In the genomic region with DNA sequence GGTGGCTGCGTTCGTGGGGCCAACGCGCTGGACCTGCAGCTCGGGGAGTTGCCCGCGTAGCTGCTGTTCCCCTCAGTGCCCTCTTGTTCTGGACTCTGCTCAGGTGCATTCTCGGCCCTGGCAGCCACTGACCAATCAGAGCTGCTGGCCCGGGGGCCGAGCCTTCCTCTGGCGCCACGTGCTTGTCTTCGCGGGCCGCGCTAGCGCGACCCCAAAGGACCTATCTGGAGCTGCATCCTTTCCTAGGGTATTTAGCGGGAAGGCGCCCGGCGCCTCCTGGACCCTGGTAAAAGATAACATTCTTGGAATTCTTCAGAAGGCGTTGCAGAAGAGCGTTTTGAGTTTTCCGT, we compare ENCODE assay signal across 8 mouse cellular contexts. TPM values are rescaled to one million over a fixed set of nuclear protein-coding genes. Genes with fewer than 3 reads are reported as not detected.
A peak's percentile ranks its signal among the peaks of the same experiment; 100 is the strongest.
DNase-seq lines count a peak whose midpoint lies in the region; ATAC-seq and TF ChIP-seq lines count a peak whose summit lies in the region.

No protein-coding gene starts in this region.

- peak overlapping the region; percentile 97 for H3K4me2 ChIP-seq in heart, embryonic 16.5 days (ENCODE audit: low read depth, low read length)

- no peaks in the 10 kb centered on the region for H3K27me3 ChIP-seq in forebrain, embryonic 10.5 days (ENCODE audit: poor library complexity, severe bottlenecking)
- no peaks in the 10 kb centered on the region for H3K27me3 ChIP-seq in heart, embryonic 16.5 days (ENCODE audit: control insufficient read depth, insufficient read depth, low read length)

- no peaks in the 10 kb centered on the region for H3K4me1 ChIP-seq in bone marrow, adult 2 months (ENCODE audit: control insufficient read depth, insufficient read depth, low read length)
- H3K4me1 ChIP-seq in forebrain, embryonic 10.5 days: peaks cover 23% of the 10 kb centered on the region
- peaks cover 19% of the 10 kb centered on the region for H3K4me1 ChIP-seq in heart, embryonic 16.5 days (ENCODE audit: control insufficient read depth, insufficient read depth, low read length)

- H3K27ac ChIP-seq in bone marrow, adult 2 months (ENCODE audit: control insufficient read depth, insufficient read depth, low read depth, low read length, poor library complexity): peak overlapping the region; percentile 53
- peak overlapping the region; percentile 98 for H3K27ac ChIP-seq in forebrain, embryonic 10.5 days
- peak overlapping the region; percentile 95 for H3K27ac ChIP-seq in heart, embryonic 16.5 days (ENCODE audit: low read length)

- peaks cover 2% of the 10 kb centered on the region; the same call in 1 of the 2 replicates for H3K9me3 ChIP-seq in forebrain, embryonic 10.5 days
- H3K9me3 ChIP-seq in heart, embryonic 16.5 days (replicated peaks; ENCODE audit: control insufficient read depth, low read length): no peaks in the 10 kb centered on the region

- ATAC-seq in heart, embryonic 16.5 days (replicated peaks; ENCODE audit: extremely low read depth, insufficient read depth, low FRiP score): peak; percentile 80

- under 1% methylated on average over 25 of the region's 25 CpGs for WGBS in bone marrow, adult 2 months
- WGBS in forebrain, embryonic 10.5 days: 0% methylated on average over 25 of the region's 25 CpGs
- under 1% methylated on average over 25 of the region's 25 CpGs for WGBS in heart, embryonic 16.5 days

- TF ChIP-seq POLR2A in bone marrow, adult 2 months (IDR thresholded peaks at IDR 0.05; ENCODE audit: borderline replicate concordance, control insufficient read depth, low read depth, low read length): no peak

- peak overlapping the region; percentile 82 for H3K9ac ChIP-seq in heart, embryonic 16.5 days (ENCODE audit: low read length)

- peak; percentile 69 for DNase-seq in adrenal gland, adult 8-10 months
- DNase-seq in adrenal gland, adult 2 months: no peak
- DNase-seq in forebrain, embryonic 10.5 days (ENCODE audit: extremely low spot score, low spot score): peak; percentile 81
- peak; percentile 87 for DNase-seq in kidney, postnatal 10 days
- DNase-seq in lung, postnatal 10 days: peak; percentile 81
- DNase-seq in right cerebral cortex, postnatal 10 days (ENCODE audit: low spot score in 2 of 2): peak; percentile 81 to 87

- H3K4me3 ChIP-seq in bone marrow, adult 2 months (replicated peaks; ENCODE audit: control insufficient read depth, low read depth, low read length): peak overlapping the region; percentile 90
- H3K4me3 ChIP-seq in forebrain, embryonic 10.5 days: peak overlapping the region; percentile 92
- peak overlapping the region; percentile 77 for H3K4me3 ChIP-seq in heart, embryonic 16.5 days (ENCODE audit: low read length)

- peaks cover 26% of the 10 kb centered on the region for H3K36me3 ChIP-seq in forebrain, embryonic 10.5 days (replicated peaks)
- H3K36me3 ChIP-seq in heart, embryonic 16.5 days (ENCODE audit: control insufficient read depth, insufficient read depth): no peaks in the 10 kb centered on the region

- TF ChIP-seq CTCF in bone marrow, adult 2 months (IDR thresholded peaks at IDR 0.05; ENCODE audit: control insufficient read depth, insufficient read depth, low read length): no peak

RNA-seq across cellular contexts. Expression of a gene that starts 0.4 kb away (rescaled TPM):
- 100 to 1,000 TPM; 151 to 212 (median 178) TPM for total RNA-seq in adrenal gland, adult 8-10 months (2022)
- 100 to 1,000 TPM; 103 to 124 TPM for total RNA-seq in adrenal gland, adult 2 months (2021)
- 11.8 and 12.4 TPM in 2 replicates for polyA plus RNA-seq in adrenal gland, adult 2 months (2012; rRNA removed)
- polyA plus RNA-seq in bone marrow, adult 2 months (2011; ENCODE audit: insufficient read depth, insufficient read length, low replicate concordance, missing spikeins): 24.1 and 27.3 TPM in 2 replicates
- polyA plus RNA-seq in forebrain, embryonic 10.5 days (2016; fragmentation: Nextera tagmentation; extraction: Ambion mirVana): 171 and 172 TPM in 2 replicates
- 197 and 222 TPM in 2 replicates for polyA plus RNA-seq in heart, embryonic 16.5 days (2015; fragmentation: Nextera tagmentation; extraction: Ambion mirVana)

RNA-seq across cellular contexts. Expression of a gene that starts 0.4 kb away (rescaled TPM):
- total RNA-seq in adrenal gland, adult 8-10 months (2022): 100 to 1,000 TPM in 3 of 4 experiments, 10 to 100 TPM in 1; 97.7 to 120 (median 110) TPM
- total RNA-seq in adrenal gland, adult 2 months (2021): 100 to 1,000 TPM; 106 to 109 TPM
- polyA plus RNA-seq in adrenal gland, adult 2 months (2012; rRNA removed): 9.0 and 10.3 TPM in 2 replicates
- polyA plus RNA-seq in bone marrow, adult 2 months (2011; ENCODE audit: insufficient read depth, insufficient read length, low replicate concordance, missing spikeins): 11.6 and 17.3 TPM in 2 replicates
- polyA plus RNA-seq in forebrain, embryonic 10.5 days (2016; fragmentation: Nextera tagmentation; extraction: Ambion mirVana): 99.9 and 101 TPM in 2 replicates
- polyA plus RNA-seq in heart, embryonic 16.5 days (2015; fragmentation: Nextera tagmentation; extraction: Ambion mirVana): 54.4 and 60.7 TPM in 2 replicates
